In the genomic region with DNA sequence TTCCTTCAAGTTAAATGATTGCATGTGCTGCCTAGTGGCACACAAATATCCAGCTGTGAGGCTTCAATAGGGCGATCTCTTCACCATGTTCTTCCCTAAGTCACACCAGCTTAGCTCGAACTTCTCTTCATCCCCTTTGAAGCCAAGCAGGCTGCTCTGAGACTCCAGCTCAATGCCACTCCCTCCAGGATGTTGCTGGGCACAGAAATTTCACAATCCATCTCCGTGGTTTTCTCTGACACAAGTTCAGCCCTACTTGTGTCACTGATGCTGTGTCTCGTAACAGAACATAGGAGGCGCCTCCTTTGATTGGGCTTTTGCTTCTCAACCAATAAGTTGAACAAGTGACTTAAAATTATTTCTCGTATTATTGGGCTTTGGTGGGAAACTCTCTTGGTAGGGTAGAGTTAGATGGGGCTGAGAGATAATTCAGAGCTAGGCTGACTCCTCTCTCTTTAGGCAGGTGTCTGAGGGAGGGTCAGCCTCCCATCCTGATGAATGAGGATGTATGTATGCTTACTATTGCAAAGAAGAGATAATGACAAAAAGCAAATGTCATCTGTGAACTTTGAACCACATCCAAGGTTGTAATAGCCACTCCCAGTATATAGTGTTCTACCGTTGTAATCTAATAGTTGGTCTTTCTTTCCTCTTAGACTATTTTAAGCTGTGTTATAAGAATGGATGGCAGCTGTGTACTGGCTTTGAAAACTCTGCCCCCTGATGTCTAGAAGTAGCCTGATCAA, we compare ENCODE assay signal across 30 mouse cellular contexts. TPM values are rescaled to one million over a fixed set of nuclear protein-coding genes. Genes with fewer than 3 reads are reported as not detected.
DNase-seq lines count a peak whose midpoint lies in the region; ATAC-seq and TF ChIP-seq lines count a peak whose summit lies in the region.
"Had no signal": no experiment of that assay in that cellular context is flagged by ENCODE, and none has a peak within 500 bp of the region (broad histone marks: within the 10 kb centered on the region; RNA-seq: fewer than 3 reads in every experiment).

No protein-coding gene starts in this region.

- no peak overlapping the region for H3K4me2 ChIP-seq in intestine, embryonic 16.5 days (ENCODE audit: low read depth, low read length)
- H3K4me2 ChIP-seq in heart, embryonic 12.5 days = no peak overlapping the region
- H3K4me2 ChIP-seq in midbrain, embryonic 16.5 days (ENCODE audit: low read length) = no peak overlapping the region
- H3K4me2 ChIP-seq: forebrain, embryonic 13.5 days; heart, embryonic 11.5 days; heart, embryonic 15.5 days; hindbrain, embryonic 12.5 days; hindbrain, embryonic 15.5 days had no signal

- TF ChIP-seq CTCF in bone marrow, adult 2 months (IDR thresholded peaks at IDR 0.05; ENCODE audit: control insufficient read depth, insufficient read depth, low read length) = no peak

- 23% methylated on average over 7 of the region's 7 CpGs for WGBS in bone marrow, adult 2 months
- WGBS in intestine, embryonic 16.5 days = 69% methylated on average over 7 of the region's 7 CpGs
- 66% methylated on average over 7 of the region's 7 CpGs for WGBS in heart, embryonic 12.5 days
- WGBS in midbrain, embryonic 16.5 days = 67% methylated on average over 7 of the region's 7 CpGs

- H3K27ac ChIP-seq in bone marrow, adult 2 months (ENCODE audit: control insufficient read depth, insufficient read depth, low read depth, low read length, poor library complexity) = peak overlapping the region; percentile 15; the same call in 1 of the 2 replicates
- H3K27ac ChIP-seq in intestine, embryonic 16.5 days (ENCODE audit: low read length) = no peak overlapping the region
- no peak overlapping the region for H3K27ac ChIP-seq in heart, embryonic 12.5 days (ENCODE audit: poor library complexity, severe bottlenecking)
- H3K27ac ChIP-seq in midbrain, embryonic 16.5 days (ENCODE audit: low read length) = no peak overlapping the region
- H3K27ac ChIP-seq: forebrain, embryonic 10.5 days; forebrain, embryonic 13.5 days; heart, embryonic 15.5 days; hindbrain, embryonic 12.5 days; hindbrain, embryonic 15.5 days had no signal

- no peaks in the 10 kb centered on the region for H3K9me3 ChIP-seq in intestine, embryonic 16.5 days (ENCODE audit: control insufficient read depth, low read length)
- H3K9me3 ChIP-seq in heart, embryonic 12.5 days (replicated peaks) = 0 out of 2 replicates have a peak, but pooled peaks cover 2% of the 10 kb centered on the region
- H3K9me3 ChIP-seq in midbrain, embryonic 16.5 days (replicated peaks; ENCODE audit: control insufficient read depth, low read length, poor library complexity, severe bottlenecking) = no peaks in the 10 kb centered on the region
- H3K9me3 ChIP-seq: forebrain, embryonic 10.5 days; forebrain, embryonic 13.5 days; heart, embryonic 15.5 days; hindbrain, embryonic 12.5 days; hindbrain, embryonic 15.5 days had no signal

- DNase-seq in adrenal gland, adult 18-20 months (ENCODE audit: low spot score in 2 of 2) = no peak
- no peak for DNase-seq in embryo, embryonic 10 days (ENCODE audit: low spot score)
- DNase-seq: adrenal gland, postnatal 10 days; adrenal gland, postnatal 36 days; cerebellum, adult 11 months; cerebellum, adult 2 months; cerebellum, adult 9-11 months; cerebellum, postnatal 25 days; gastrocnemius, postnatal 10 days; gastrocnemius, postnatal 36 days; heart, adult 11 months; heart, postnatal 10 days; heart, postnatal 4 days had no signal

- no peaks in the 10 kb centered on the region for H3K36me3 ChIP-seq in intestine, embryonic 16.5 days (ENCODE audit: control insufficient read depth, insufficient read depth, low read length)
- no peaks in the 10 kb centered on the region for H3K36me3 ChIP-seq in heart, embryonic 12.5 days
- H3K36me3 ChIP-seq in midbrain, embryonic 16.5 days (ENCODE audit: control insufficient read depth, insufficient read depth, low read length) = no peaks in the 10 kb centered on the region
- H3K36me3 ChIP-seq: forebrain, embryonic 10.5 days; heart, embryonic 15.5 days; hindbrain, embryonic 12.5 days; hindbrain, embryonic 15.5 days had no signal

- no peak overlapping the region for H3K9ac ChIP-seq in intestine, embryonic 16.5 days (ENCODE audit: low read depth, low read length)
- no peak overlapping the region for H3K9ac ChIP-seq in heart, embryonic 12.5 days
- H3K9ac ChIP-seq in midbrain, embryonic 16.5 days (ENCODE audit: low read depth, low read length) = no peak overlapping the region
- H3K9ac ChIP-seq: forebrain, embryonic 13.5 days; heart, embryonic 15.5 days; hindbrain, embryonic 12.5 days; hindbrain, embryonic 15.5 days had no signal

- no peak overlapping the region for H3K4me3 ChIP-seq in bone marrow, adult 2 months (replicated peaks; ENCODE audit: control insufficient read depth, low read depth, low read length)
- no peak overlapping the region for H3K4me3 ChIP-seq in intestine, embryonic 16.5 days (ENCODE audit: low read length)
- H3K4me3 ChIP-seq in heart, embryonic 12.5 days = no peak overlapping the region
- H3K4me3 ChIP-seq in midbrain, embryonic 16.5 days (ENCODE audit: low read depth, low read length) = no peak overlapping the region
- H3K4me3 ChIP-seq: forebrain, embryonic 10.5 days; forebrain, embryonic 13.5 days; heart, embryonic 15.5 days; hindbrain, embryonic 12.5 days; hindbrain, embryonic 15.5 days had no signal

- no peaks in the 10 kb centered on the region for H3K27me3 ChIP-seq in intestine, embryonic 16.5 days (replicated peaks; ENCODE audit: control insufficient read depth, insufficient read depth, low read length)
- H3K27me3 ChIP-seq in heart, embryonic 12.5 days (replicated peaks) = no peaks in the 10 kb centered on the region
- H3K27me3 ChIP-seq in midbrain, embryonic 16.5 days (ENCODE audit: control insufficient read depth, insufficient read depth, low read depth, low read length) = no peaks in the 10 kb centered on the region
- H3K27me3 ChIP-seq: forebrain, embryonic 13.5 days; heart, embryonic 15.5 days; hindbrain, embryonic 12.5 days; hindbrain, embryonic 15.5 days had no signal

- no peaks in the 10 kb centered on the region; the same call in 1 of the 2 replicates for H3K4me1 ChIP-seq in bone marrow, adult 2 months (ENCODE audit: control insufficient read depth, insufficient read depth, low read length)
- no peaks in the 10 kb centered on the region for H3K4me1 ChIP-seq in intestine, embryonic 16.5 days (ENCODE audit: control insufficient read depth, insufficient read depth, low read length)
- H3K4me1 ChIP-seq in heart, embryonic 12.5 days (replicated peaks) = no peaks in the 10 kb centered on the region
- no peaks in the 10 kb centered on the region for H3K4me1 ChIP-seq in midbrain, embryonic 16.5 days (ENCODE audit: control insufficient read depth, insufficient read depth, low read length)
- H3K4me1 ChIP-seq: forebrain, embryonic 10.5 days; forebrain, embryonic 13.5 days; heart, embryonic 15.5 days; hindbrain, embryonic 12.5 days; hindbrain, embryonic 15.5 days had no signal

- peak; percentile 100 for ATAC-seq in granulocyte monocyte progenitor cell, adult 5-6 weeks (replicated peaks; ENCODE audit: poor library complexity, severe bottlenecking)
- peak; percentile 63 for ATAC-seq in intestine, embryonic 16.5 days
- ATAC-seq in megakaryocyte progenitor cell, adult 5-6 weeks (replicated peaks; ENCODE audit: poor library complexity) = peak; percentile 100
- no peak for ATAC-seq in heart, embryonic 12.5 days (ENCODE audit: insufficient number of reproducible peaks, low FRiP score)
- no peak for ATAC-seq in midbrain, embryonic 16.5 days
- ATAC-seq: activated CD4-positive, CD25-positive, alpha-beta regulatory T cell, adult 4 months; forebrain, embryonic 13.5 days; forebrain, embryonic 16.5 days had no signal

- no peak for TF ChIP-seq POLR2A in bone marrow, adult 2 months (IDR thresholded peaks at IDR 0.05; ENCODE audit: borderline replicate concordance, control insufficient read depth, low read depth, low read length)

RNA-seq across cellular contexts. Expression of a gene that starts 32.4 kb away (rescaled TPM):
- polyA plus RNA-seq in bone marrow, adult 2 months (2011; ENCODE audit: insufficient read depth, insufficient read length, low replicate concordance, missing spikeins) = not detected in 2 replicates
- not detected in 2 replicates for total RNA-seq in granulocyte monocyte progenitor cell, adult 5-6 weeks (2014; fragmentation: Nextera tagmentation)
- not detected in 2 replicates for total RNA-seq in granulocyte monocyte progenitor cell, adult 5-6 weeks (2017)
- not detected in 2 replicates for polyA plus RNA-seq in intestine, embryonic 16.5 days (2015; fragmentation: Nextera tagmentation; extraction: Ambion mirVana)
- not detected in 2 replicates for total RNA-seq in megakaryocyte progenitor cell, adult 5-6 weeks (2015)
- not detected in 2 replicates for total RNA-seq in megakaryocyte progenitor cell, adult 5-6 weeks (2017)
- polyA plus RNA-seq in heart, embryonic 12.5 days (2016; fragmentation: Nextera tagmentation; extraction: Ambion mirVana) = not detected in 2 replicates
- total RNA-seq in adrenal gland, adult 18-20 months (2021) = not detected
- polyA plus RNA-seq in midbrain, embryonic 16.5 days (2015; fragmentation: Nextera tagmentation; extraction: Ambion mirVana) = 0.46 and 0.87 TPM in 2 replicates
- total RNA-seq: adrenal gland, postnatal 10 days; adrenal gland, postnatal 36 days; ES-E14; gastrocnemius, adult 18-20 months; gastrocnemius, postnatal 10 days; gastrocnemius, postnatal 36 days; heart, adult 8-10 months; heart, postnatal 10 days; heart, postnatal 4 days had no signal
- polyA plus RNA-seq: activated CD4-positive, CD25-positive, alpha-beta regulatory T cell, adult 4 months; forebrain, embryonic 10.5 days; heart, embryonic 11.5 days; heart, embryonic 15.5 days had no signal

Comparison
In these comparisons a context has a peak if more than half of its experiments do, and no peak if none do; other contexts are left out.
1. ATAC-seq: peak in granulocyte monocyte progenitor cell, adult 5-6 weeks (single experiment), intestine, embryonic 16.5 days (single experiment) and megakaryocyte progenitor cell, adult 5-6 weeks (single experiment); none in heart, embryonic 12.5 days (single experiment) and midbrain, embryonic 16.5 days (single experiment).